Mouse (Mus musculus) hindbrain, embryonic 12.5 days (tissue): ENCODE measurements around the gene Ccdc30. TPM values are rescaled to one million over a fixed set of nuclear protein-coding genes. Genes with fewer than 3 reads are reported as not detected.

ENCODE experiments used
- ATAC-seq: fragments of 200-750 bp; cut with Nextera tagmentation; 2 replicates; pipeline ENCODE4 v1.8.0; 2017; ENCODE audit warnings: moderate TSS enrichment; ENCODE audit not compliant: low FRiP score
- H3K27ac ChIP-seq: fragments of 300-500 bp; sonication (generic); 2 replicates; pipeline ENCODE4 v1.5.1; 2016; ENCODE audit warnings: mild to moderate bottlenecking
- H3K27me3 ChIP-seq: fragments of 300-500 bp; sonication (generic); 2 replicates; pipeline ENCODE4 v1.6.1; 2016; ENCODE audit warnings: mild to moderate bottlenecking
- H3K36me3 ChIP-seq: fragments of 300-500 bp; sonication (generic); 2 replicates; pipeline ENCODE4 v1.6.1; 2016; ENCODE audit warnings: mild to moderate bottlenecking
- H3K4me1 ChIP-seq: fragments of 300-500 bp; sonication (generic); 2 replicates; pipeline ENCODE4 v1.6.1; 2016
- H3K4me2 ChIP-seq: fragments of 300-500 bp; sonication (generic); replicated peaks from 2 replicates; pipeline ENCODE4 v1.6.1; 2016; ENCODE audit warnings: mild to moderate bottlenecking
- H3K4me3 ChIP-seq: fragments of 300-500 bp; sonication (generic); 2 replicates; pipeline ENCODE4 v1.5.1; 2016; ENCODE audit warnings: mild to moderate bottlenecking
- H3K9ac ChIP-seq: fragments of 300-500 bp; sonication (generic); 2 replicates; pipeline ENCODE4 v1.6.1; 2016; ENCODE audit warnings: mild to moderate bottlenecking, moderate library complexity
- H3K9me3 ChIP-seq: fragments of 300-500 bp; sonication (generic); replicated peaks from 2 replicates; pipeline ENCODE4 v1.6.1; 2016; ENCODE audit warnings: mild to moderate bottlenecking
- WGBS: fragments of 180-500 bp; shearing (Covaris S2); methylation state at CpG from one replicate; pipeline ENCODE4 v1.1.7; 2016; 5-methylcytosine and 5-hydroxymethylcytosine counted together
- polyA plus RNA-seq: library from polyadenylated mRNA; unstranded; fragments of >200 nt; fragmentation: Nextera tagmentation; extraction: Ambion mirVana; gene quantifications from 2 replicates; pipeline ENCODE4 v1.2.1, GENCODE M21; 2016

Ccdc30 gene
- polyA plus RNA-seq, 1 experiment from 2014 or later, result 15.7 TPM

DNA sequence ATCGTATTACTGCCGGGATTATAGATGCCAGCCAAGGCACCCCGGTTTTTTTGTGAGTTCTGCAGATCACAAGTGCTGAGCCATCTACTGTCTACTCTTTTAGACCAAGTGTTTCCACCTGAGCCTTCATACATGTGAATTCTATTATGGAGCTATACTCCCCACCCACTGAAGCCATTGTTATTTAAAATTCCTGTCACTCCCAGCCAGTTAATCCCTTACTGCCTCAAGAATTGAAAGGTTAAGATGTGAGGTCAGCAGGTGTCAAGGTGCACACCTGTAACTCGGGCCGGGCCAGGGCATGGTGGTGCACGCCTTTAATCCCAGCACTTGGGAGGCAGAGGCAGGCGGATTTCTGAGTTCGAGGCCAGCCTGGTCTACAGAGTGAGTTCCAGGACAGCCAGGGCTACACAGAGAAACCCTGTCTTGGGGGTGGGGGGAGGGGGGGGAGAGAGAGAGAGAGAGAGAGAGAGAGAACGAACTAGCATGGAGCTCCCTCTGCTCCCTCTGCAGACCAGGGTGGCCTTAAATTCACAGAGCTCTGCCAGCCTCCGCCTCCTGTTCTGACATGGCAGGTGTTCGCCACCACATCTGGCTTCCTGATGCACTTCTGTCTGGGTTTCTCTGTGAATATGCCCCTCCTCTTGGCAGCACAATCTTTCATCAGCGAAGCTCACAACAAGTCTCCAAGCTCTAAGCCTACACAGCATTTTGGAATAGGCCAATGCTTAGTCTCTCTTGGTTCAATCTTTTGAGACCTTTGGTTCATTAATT is 3.3 kb downstream of the Ccdc30 start:
- H3K4me2 ChIP-seq, result no peak overlapping the region
- H3K27ac ChIP-seq, result no peak overlapping the region
- WGBS, result 77% methylated on average over 12 of the region's 12 CpGs

DNA sequence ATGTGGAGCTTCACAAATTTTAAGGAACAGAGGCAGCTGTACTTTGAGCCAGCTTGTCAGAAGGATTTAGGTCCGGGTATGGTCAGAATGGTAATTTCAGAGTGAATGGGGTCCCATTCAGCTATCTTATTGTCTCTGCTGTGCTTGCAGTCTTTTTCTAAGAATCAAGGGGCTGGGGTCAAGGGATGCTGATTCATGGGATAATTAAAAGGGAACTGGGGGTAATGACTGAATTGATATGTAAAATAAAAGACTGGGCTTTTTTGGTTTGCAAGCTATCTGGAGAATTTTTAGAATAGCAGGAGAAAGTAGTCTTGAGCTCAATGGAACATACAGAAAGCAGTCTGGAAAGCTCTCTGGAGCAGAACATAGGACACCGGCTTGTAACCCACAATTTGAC is 11.9 kb downstream of the Ccdc30 start:
- Histone ChIP-seq H3K36me3 (peaks cover 28% of the 10 kb centered on the region), H3K27ac (no peak overlapping the region), H3K9me3 (peaks cover 7% of the 10 kb centered on the region; the same call in 1 of the 2 replicates), H3K4me2 (no peak overlapping the region), H3K9ac (no peak overlapping the region), H3K27me3 (no peaks in the 10 kb centered on the region), H3K4me1 (no peaks in the 10 kb centered on the region), H3K4me3 (no peak overlapping the region)
- WGBS, result 57% methylated on average over 2 of the region's 2 CpGs
- ATAC-seq, result no peak

More for the DNA sequence above, 3.3 kb downstream of the Ccdc30 start:
- no peaks in the 10 kb centered on the region for H3K27me3 ChIP-seq
- H3K4me3 ChIP-seq, result no peak overlapping the region
- H3K9me3 ChIP-seq, result no peaks in the 10 kb centered on the region
- peaks cover 13% of the 10 kb centered on the region; the same call in 1 of the 2 replicates for H3K4me1 ChIP-seq
- ATAC-seq, result no peak
- H3K9ac ChIP-seq, result no peak overlapping the region
- H3K36me3 ChIP-seq, result no peaks in the 10 kb centered on the region

DNA sequence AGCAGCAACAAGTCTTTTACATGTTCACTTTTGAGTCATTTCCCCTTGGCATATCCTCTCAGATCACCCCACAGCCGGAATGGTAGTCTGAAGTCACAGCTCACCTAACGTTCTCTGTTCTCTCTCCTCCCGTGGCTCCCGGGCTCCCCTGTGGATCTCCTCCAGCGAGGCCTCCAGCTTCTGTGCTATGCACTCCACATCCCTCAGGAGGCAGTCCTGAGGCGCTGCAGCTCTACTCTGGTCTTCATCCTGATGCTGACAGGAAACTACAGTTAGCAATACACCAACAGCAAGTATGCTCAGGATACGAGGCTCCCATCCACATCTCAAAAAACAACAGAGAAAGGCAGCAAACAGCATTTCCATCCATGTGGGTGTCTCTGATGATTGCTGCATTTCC is 14.4 kb downstream of the Ccdc30 start:
- no peak overlapping the region for H3K27ac ChIP-seq
- ATAC-seq, result no peak
- H3K9me3 ChIP-seq, result peaks cover 7% of the 10 kb centered on the region; the same call in 1 of the 2 replicates
- peaks cover 28% of the 10 kb centered on the region for H3K36me3 ChIP-seq
- H3K9ac ChIP-seq, result no peak overlapping the region
- WGBS, result 62% methylated on average over 7 of the region's 7 CpGs
- no peak overlapping the region for H3K4me2 ChIP-seq
- H3K4me1 ChIP-seq, result no peaks in the 10 kb centered on the region
- H3K4me3 ChIP-seq, result no peak overlapping the region
- no peaks in the 10 kb centered on the region for H3K27me3 ChIP-seq

DNA sequence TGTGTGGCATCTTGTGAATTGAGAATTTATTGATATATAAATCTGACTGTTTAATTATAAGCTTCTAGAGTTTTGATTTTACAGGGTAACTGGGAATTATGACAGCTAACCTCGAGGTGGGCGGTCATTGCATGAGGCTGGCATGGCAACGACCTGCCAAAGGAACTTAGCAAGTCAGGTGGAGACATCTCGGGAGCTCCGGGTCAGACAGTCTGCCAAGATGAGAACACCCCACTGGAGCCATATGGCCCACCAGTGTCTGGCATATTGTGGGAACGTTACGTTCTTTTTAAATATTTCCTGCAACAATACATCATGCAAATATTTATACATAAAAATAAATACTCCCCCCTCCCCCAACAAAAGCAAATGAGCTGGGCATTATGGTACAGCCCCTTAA is 16.6 kb downstream of the Ccdc30 start:
- no peak overlapping the region for H3K9ac ChIP-seq
- no peaks in the 10 kb centered on the region for H3K27me3 ChIP-seq
- H3K4me1 ChIP-seq, result no peaks in the 10 kb centered on the region
- H3K36me3 ChIP-seq, result peaks cover 25% of the 10 kb centered on the region
- H3K27ac ChIP-seq, result no peak overlapping the region
- no peak for ATAC-seq
- 87% methylated on average over 7 of the region's 7 CpGs for WGBS
- H3K9me3 ChIP-seq, result peaks cover 7% of the 10 kb centered on the region; the same call in 1 of the 2 replicates
- no peak overlapping the region for H3K4me2 ChIP-seq
- no peak overlapping the region for H3K4me3 ChIP-seq

DNA sequence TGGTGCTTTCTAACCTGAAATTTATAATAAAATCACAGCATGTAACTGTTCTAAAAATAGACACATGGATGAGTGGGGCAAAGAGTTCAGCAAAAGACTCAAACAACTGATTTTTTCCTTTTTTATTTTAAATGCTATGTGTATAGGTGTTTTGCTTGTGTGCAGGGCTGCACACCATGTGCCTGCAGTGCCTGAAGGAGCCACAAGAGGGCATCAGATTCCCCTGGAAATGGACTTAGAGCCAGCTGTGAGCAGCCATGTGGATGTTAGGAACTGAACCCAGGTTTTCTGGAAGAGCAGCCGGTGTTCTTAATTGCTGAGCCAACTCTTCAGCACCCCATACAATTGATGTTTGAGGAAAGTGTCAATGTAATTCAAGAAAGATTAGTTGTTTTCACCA is 25.0 kb downstream of the Ccdc30 start:
- WGBS, result 86% methylated on average over 1 of the region's 1 CpGs
- Histone ChIP-seq H3K36me3 (peaks cover 9% of the 10 kb centered on the region), H3K27me3 (no peaks in the 10 kb centered on the region), H3K27ac (no peak overlapping the region), H3K4me3 (no peak overlapping the region), H3K9me3 (0 out of 2 replicates have a peak, but pooled peaks cover 3% of the 10 kb centered on the region), H3K9ac (no peak overlapping the region), H3K4me1 (peaks cover 2% of the 10 kb centered on the region; the same call in 1 of the 2 replicates), H3K4me2 (no peak overlapping the region)
- no peak for ATAC-seq

DNA sequence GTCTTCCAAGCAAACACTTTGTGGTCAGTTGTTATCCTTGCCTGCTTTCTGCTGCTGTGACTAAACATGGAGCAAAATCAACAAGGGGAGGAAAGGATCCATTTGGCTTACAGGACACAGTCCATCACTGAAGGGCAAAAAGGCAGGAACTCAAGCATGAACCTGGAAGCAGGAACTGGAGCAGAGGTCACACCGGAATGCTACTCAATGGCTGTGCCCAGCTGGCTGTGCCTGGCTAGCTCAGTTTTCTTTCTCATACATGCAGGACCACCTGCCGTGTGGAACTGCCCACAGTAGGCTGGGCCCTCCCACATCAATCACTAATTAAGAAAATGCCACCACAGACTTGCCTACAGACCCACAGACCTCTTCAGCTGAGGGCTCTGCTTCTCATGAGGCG is 26.1 kb downstream of the Ccdc30 start:
- 53% methylated on average over 3 of the region's 3 CpGs for WGBS
- H3K9ac ChIP-seq, result no peak overlapping the region
- H3K27ac ChIP-seq, result no peak overlapping the region
- peaks cover 9% of the 10 kb centered on the region for H3K36me3 ChIP-seq
- no peak overlapping the region for H3K4me2 ChIP-seq
- H3K4me1 ChIP-seq, result peaks cover 2% of the 10 kb centered on the region; the same call in 1 of the 2 replicates
- no peak for ATAC-seq
- 0 out of 2 replicates have a peak, but pooled peaks cover 3% of the 10 kb centered on the region for H3K9me3 ChIP-seq
- H3K4me3 ChIP-seq, result no peak overlapping the region
- no peaks in the 10 kb centered on the region for H3K27me3 ChIP-seq

DNA sequence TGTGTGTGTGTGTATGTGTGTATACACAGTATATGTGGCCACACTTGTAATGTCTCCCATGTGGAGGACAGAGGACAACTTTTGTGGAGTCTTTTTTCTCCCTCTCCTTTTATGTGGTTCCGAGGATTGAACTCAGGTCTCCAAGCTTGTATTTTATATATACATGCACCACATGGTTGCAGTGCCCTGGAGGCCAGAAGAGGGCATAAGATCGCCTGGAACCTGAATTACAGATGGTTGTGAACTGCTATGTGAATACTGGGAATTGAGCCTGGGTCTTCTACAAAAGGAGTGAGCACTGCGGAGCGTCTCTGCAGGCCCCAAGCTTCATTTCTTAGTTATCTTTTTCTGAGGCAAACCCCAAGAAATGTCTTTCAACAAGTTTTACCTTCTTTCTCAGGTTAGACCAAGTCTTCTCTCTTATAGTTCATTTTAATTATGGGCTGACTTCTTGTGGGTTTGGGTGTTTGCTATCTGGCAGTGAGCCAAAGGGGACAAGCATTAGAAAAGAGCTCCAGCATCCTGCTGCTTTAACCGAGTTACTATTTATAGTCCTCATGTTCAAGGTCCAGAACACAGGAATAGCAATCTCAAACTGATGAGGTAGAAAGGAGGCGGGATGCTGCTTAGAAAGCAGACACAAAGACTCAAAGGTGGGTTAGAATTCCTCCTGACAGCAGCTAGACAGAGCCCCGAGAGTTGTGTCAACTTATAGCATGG is 33.7 kb downstream of the Ccdc30 start:
- Histone ChIP-seq H3K36me3 (no peaks in the 10 kb centered on the region), H3K27me3 (no peaks in the 10 kb centered on the region), H3K4me3 (no peak overlapping the region), H3K9ac (no peak overlapping the region), H3K4me1 (no peaks in the 10 kb centered on the region), H3K4me2 (no peak overlapping the region), H3K9me3 (no peaks in the 10 kb centered on the region), H3K27ac (no peak overlapping the region)
- ATAC-seq, result no peak
- 83% methylated on average over 7 of the region's 7 CpGs for WGBS

DNA sequence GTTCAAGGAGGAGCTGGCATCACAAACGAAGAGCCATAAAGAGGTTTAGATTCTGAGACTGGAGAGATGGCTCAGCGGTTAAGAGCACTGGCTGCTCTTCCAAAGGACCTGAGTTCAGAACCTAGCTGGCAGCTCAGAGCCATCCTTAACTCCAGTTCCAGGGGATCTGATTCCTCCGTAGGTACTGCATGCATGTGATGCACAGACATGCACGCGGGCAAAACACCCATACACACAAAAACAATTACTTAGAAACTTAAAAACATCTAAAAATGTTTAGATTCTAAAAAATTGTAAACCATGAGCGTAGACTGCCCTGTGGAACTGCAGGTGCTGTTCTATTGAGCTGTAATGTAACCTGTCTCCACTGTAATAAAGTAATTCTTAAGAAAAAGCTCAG is 45.9 kb downstream of the Ccdc30 start:
- ATAC-seq, result no peak
- H3K27me3 ChIP-seq, result no peaks in the 10 kb centered on the region
- H3K9ac ChIP-seq, result no peak overlapping the region
- H3K9me3 ChIP-seq, result no peaks in the 10 kb centered on the region
- H3K4me1 ChIP-seq, result no peaks in the 10 kb centered on the region
- H3K27ac ChIP-seq, result no peak overlapping the region
- no peak overlapping the region for H3K4me2 ChIP-seq
- no peaks in the 10 kb centered on the region for H3K36me3 ChIP-seq
- no peak overlapping the region for H3K4me3 ChIP-seq
- WGBS, result 92% methylated on average over 6 of the region's 6 CpGs

DNA sequence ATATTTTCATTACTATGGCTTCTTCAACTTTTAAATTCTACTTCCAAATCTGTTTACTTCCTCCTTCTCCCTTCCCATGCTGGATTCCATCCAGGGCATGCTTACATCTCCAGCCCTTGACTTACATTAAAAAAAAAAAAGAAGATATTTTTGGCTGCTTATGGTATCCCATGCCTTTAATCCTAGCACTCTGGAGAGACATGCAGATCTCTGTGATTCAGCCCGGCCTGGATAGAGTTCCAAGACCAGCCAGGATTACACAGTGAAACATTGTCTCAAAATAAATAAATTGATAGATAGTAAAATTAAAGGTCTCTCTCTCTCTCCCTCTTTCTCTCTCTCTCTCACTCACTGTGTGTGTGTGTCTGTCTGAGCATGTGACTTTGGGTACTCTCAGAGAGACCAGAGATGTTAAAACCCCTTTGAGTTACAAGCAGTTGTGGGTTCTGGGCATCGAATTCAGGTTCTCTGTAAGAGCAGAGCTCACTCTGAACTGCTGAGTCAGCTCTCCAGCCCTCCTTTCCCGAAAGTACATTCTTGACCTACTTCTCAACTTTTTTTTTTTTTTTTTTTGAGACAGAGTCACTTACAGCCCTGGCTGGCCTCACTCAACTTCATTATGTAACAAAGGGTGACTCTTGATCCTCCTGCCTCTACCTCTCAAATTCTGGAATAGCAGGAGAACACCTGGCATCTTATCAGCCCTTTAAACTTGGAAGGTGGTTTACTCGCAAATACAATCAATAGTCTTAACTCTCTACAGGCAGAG is 48.4 kb downstream of the Ccdc30 start:
- ATAC-seq, result no peak
- no peak overlapping the region for H3K27ac ChIP-seq
- H3K36me3 ChIP-seq, result no peaks in the 10 kb centered on the region
- H3K4me1 ChIP-seq, result no peaks in the 10 kb centered on the region
- no peaks in the 10 kb centered on the region for H3K27me3 ChIP-seq
- H3K4me2 ChIP-seq, result no peak overlapping the region
- no peak overlapping the region for H3K4me3 ChIP-seq
- no peak overlapping the region for H3K9ac ChIP-seq
- WGBS, result 73% methylated on average over 4 of the region's 4 CpGs
- no peaks in the 10 kb centered on the region for H3K9me3 ChIP-seq

DNA sequence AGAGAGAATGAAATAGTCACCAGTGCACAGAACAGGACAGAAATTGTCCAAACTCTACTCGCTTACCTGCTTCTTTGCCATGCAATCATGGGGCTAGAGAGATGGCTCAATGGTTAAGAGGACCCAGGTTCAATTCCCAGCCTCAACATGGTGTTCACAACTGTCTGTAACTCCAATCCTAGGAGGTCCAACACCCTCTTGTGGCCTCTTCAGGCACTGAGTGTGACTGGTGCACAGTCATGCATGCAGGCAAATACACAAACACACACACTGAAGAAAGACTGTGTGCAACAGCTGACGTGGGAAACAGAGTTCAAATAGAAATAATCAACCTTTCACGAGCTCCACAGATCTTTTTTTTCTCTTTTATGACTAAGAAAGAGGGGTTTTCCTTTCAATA is 53.1 kb downstream of the Ccdc30 start:
- 78% methylated on average over 3 of the region's 3 CpGs for WGBS
- no peak overlapping the region for H3K4me2 ChIP-seq
- ATAC-seq, result no peak

DNA sequence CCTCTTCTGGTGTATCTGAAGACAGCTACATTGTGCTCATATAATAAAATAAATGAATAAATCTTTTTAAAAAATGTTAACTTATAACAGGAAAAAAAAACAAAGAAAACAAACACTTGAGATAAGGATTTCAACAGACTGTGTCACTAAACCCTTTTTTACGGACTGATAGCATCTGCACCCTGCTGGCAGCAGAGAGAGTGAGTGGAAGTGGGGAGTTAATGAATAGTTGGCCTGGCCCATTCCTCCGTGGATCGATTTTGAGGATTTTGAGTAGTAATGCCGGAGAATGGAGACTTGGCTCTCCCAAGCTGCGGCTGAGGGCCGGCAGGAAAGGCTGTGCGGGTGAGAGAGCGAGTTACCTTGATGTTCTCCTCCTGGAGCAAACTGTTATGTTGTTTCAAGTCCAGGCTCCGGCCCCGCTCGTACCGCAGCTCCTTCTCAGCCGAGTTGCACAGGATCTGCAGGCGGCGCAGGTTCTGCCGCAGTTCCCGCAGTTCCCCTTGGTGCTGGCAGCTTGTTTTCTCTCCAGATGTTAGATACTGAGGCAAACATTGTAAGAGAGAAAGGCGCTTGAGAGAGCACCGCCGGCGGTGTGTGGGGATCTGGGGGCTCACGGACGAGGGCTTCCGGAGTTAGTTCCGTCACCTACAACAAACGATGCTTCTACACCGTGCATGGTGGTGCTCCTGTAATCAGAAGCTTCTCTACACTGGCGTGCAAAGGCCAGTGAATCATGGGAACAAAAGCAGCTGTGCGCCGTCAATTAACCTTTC is 55.9 kb downstream of the Ccdc30 start:
- H3K9me3 ChIP-seq, result no peaks in the 10 kb centered on the region
- peak; percentile 69 for ATAC-seq
- 8% methylated on average over 30 of the region's 30 CpGs for WGBS
- peak overlapping the region; percentile 36 for H3K4me3 ChIP-seq
- H3K36me3 ChIP-seq, result no peaks in the 10 kb centered on the region
- peak overlapping the region; percentile 60 for H3K9ac ChIP-seq
- H3K4me2 ChIP-seq, result peak overlapping the region; percentile 60
- H3K27ac ChIP-seq, result peak overlapping the region; percentile 41
- no peaks in the 10 kb centered on the region; the same call in 1 of the 2 replicates for H3K4me1 ChIP-seq
- H3K27me3 ChIP-seq, result peaks cover 7% of the 10 kb centered on the region; the same call in 1 of the 2 replicates

More for the DNA sequence above, 53.1 kb downstream of the Ccdc30 start:
- Histone ChIP-seq H3K27ac (no peak overlapping the region), H3K36me3 (no peaks in the 10 kb centered on the region), H3K4me3 (no peak overlapping the region), H3K9me3 (no peaks in the 10 kb centered on the region), H3K27me3 (peaks cover 3% of the 10 kb centered on the region; the same call in 1 of the 2 replicates), H3K4me1 (no peaks in the 10 kb centered on the region; the same call in 1 of the 2 replicates), H3K9ac (no peak overlapping the region)
